Mouse (Mus musculus) liver, embryonic 16.5 days (tissue): Measurements from ENCODE around the gene Mccc2. TPM values are rescaled to one million over a fixed set of nuclear protein-coding genes. Genes with fewer than 3 reads are reported as not detected.

ENCODE experiments used
- ATAC-seq: fragments of 200-750 bp; cut with Nextera tagmentation; 2 replicates; pipeline ENCODE4 v1.8.0; 2017; ENCODE audit warnings: low read depth, mild to moderate bottlenecking, moderate number of reproducible peaks, moderate library complexity
- H3K27ac ChIP-seq: fragments of 300-500 bp; sonication (generic); 2 replicates; pipeline ENCODE4 v1.5.1; 2014; ENCODE audit warnings: mild to moderate bottlenecking, low read length
- H3K27me3 ChIP-seq: fragments of 300-500 bp; sonication (generic); 2 replicates; pipeline ENCODE4 v1.6.1; 2014; ENCODE audit warnings: low read depth, low read length, mixed read lengths; ENCODE audit not compliant: control insufficient read depth, insufficient read depth
- H3K36me3 ChIP-seq: fragments of 300-500 bp; sonication (generic); 2 replicates; pipeline ENCODE4 v1.6.1; 2014; ENCODE audit warnings: mild to moderate bottlenecking; ENCODE audit not compliant: control insufficient read depth, insufficient read depth
- H3K4me1 ChIP-seq: fragments of 300-500 bp; sonication (generic); 2 replicates; pipeline ENCODE4 v1.6.1; 2014; ENCODE audit warnings: low read depth, low read length, mixed read lengths; ENCODE audit not compliant: control insufficient read depth
- H3K4me2 ChIP-seq: fragments of 300-500 bp; sonication (generic); 2 replicates; pipeline ENCODE4 v1.6.1; 2014; ENCODE audit warnings: low read depth, low read length, mixed read lengths
- H3K4me3 ChIP-seq: fragments of 300-500 bp; sonication (generic); 2 replicates; pipeline ENCODE4 v1.5.1; 2014; ENCODE audit warnings: low read depth, mild to moderate bottlenecking, low read length
- H3K9ac ChIP-seq: fragments of 300-500 bp; sonication (generic); 2 replicates; pipeline ENCODE4 v1.6.1; 2014; ENCODE audit warnings: low read depth, low read length
- H3K9me3 ChIP-seq: fragments of 300-500 bp; sonication (generic); replicated peaks from 2 replicates; pipeline ENCODE4 v1.6.1; 2016; ENCODE audit warnings: low read length; ENCODE audit not compliant: control insufficient read depth
- WGBS: fragments of 180-500 bp; shearing (Covaris S2); extraction: QIAGEN DNeasy Blood & Tissue Kit; methylation state at CpG from one replicate; pipeline ENCODE4 v1.1.7; 2014; ENCODE audit not compliant: insufficient replicate concordance; 5-methylcytosine and 5-hydroxymethylcytosine counted together
- polyA plus RNA-seq: library from polyadenylated mRNA; unstranded; fragments of >200 nt; fragmentation: Nextera tagmentation; extraction: Ambion mirVana; gene quantifications from 2 replicates; pipeline ENCODE4 v1.2.1, GENCODE M21; 2015

Mccc2 gene
- polyA plus RNA-seq, 1 experiment from 2014 or later = 22.8 TPM

GRCm38 (mm10) chr13:99926249-99926648 lies 89.2 kb downstream of the Mccc2 start:
- Histone ChIP-seq H3K27me3 (no peaks in the 10 kb centered on the region), H3K9me3 (no peaks in the 10 kb centered on the region), H3K27ac (no peak overlapping the region), H3K4me1 (no peaks in the 10 kb centered on the region), H3K4me3 (no peak overlapping the region), H3K4me2 (no peak overlapping the region), H3K9ac (no peak overlapping the region), H3K36me3 (no peaks in the 10 kb centered on the region)
- WGBS = 62% methylated on average over 5 of the region's 5 CpGs
- no peak for ATAC-seq

GRCm38 (mm10) chr13:99915632-99916031 lies 99.8 kb downstream of the Mccc2 start:
- no peak overlapping the region for H3K4me2 ChIP-seq
- H3K4me1 ChIP-seq = no peaks in the 10 kb centered on the region
- H3K27ac ChIP-seq = no peak overlapping the region
- H3K36me3 ChIP-seq = no peaks in the 10 kb centered on the region
- H3K9me3 ChIP-seq = no peaks in the 10 kb centered on the region
- ATAC-seq = no peak
- H3K4me3 ChIP-seq = no peak overlapping the region
- H3K27me3 ChIP-seq = no peaks in the 10 kb centered on the region
- H3K9ac ChIP-seq = no peak overlapping the region
- 67% methylated on average over 5 of the region's 5 CpGs for WGBS

GRCm38 (mm10) chr13:99900965-99901364 lies 114.5 kb downstream of the Mccc2 start, which contains the start of gene Cartpt:
TSS of gene Cartpt (minus strand) at chr13:99901091.
- Histone ChIP-seq H3K9me3 (no peaks in the 10 kb centered on the region), H3K27me3 (peaks cover 22% of the 10 kb centered on the region), H3K4me2 (no peak within 1 kb of the TSS), H3K36me3 (no peaks in the 10 kb centered on the region), H3K4me1 (no peaks in the 10 kb centered on the region), H3K27ac (no peak within 1 kb of the TSS), H3K9ac (no peak within 1 kb of the TSS), H3K4me3 (no peak within 1 kb of the TSS)
- WGBS = 49% methylated on average over 9 of the region's 9 CpGs
- ATAC-seq = no peak

- Histone ChIP-seq H3K9me3 (no peaks in the 10 kb centered on the region), H3K4me2 (no peak overlapping the region), H3K4me3 (no peak overlapping the region), H3K36me3 (no peaks in the 10 kb centered on the region), H3K4me1 (no peaks in the 10 kb centered on the region), H3K27me3 (peaks cover 22% of the 10 kb centered on the region), H3K27ac (no peak overlapping the region), H3K9ac (no peak overlapping the region)
- ATAC-seq = no peak
- 4% methylated on average over 30 of the region's 30 CpGs for WGBS
These were observed 114.9 kb downstream of the Mccc2 start for GRCm38 (mm10) chr13:99900557-99900892.

GRCm38 (mm10) chr13:99899670-99900556 lies 115.5 kb downstream of the Mccc2 start:
- Histone ChIP-seq H3K9me3 (no peaks in the 10 kb centered on the region), H3K36me3 (no peaks in the 10 kb centered on the region), H3K27ac (no peak overlapping the region), H3K9ac (no peak overlapping the region), H3K27me3 (peaks cover 22% of the 10 kb centered on the region), H3K4me1 (no peaks in the 10 kb centered on the region), H3K4me2 (no peak overlapping the region), H3K4me3 (no peak overlapping the region)
- WGBS = 12% methylated on average over 38 of the region's 38 CpGs
- no peak for ATAC-seq

GRCm38 (mm10) chr13:99898816-99899215 lies 116.6 kb downstream of the Mccc2 start:
- Histone ChIP-seq H3K4me1 (no peaks in the 10 kb centered on the region), H3K4me3 (no peak overlapping the region), H3K9ac (no peak overlapping the region), H3K36me3 (no peaks in the 10 kb centered on the region), H3K9me3 (no peaks in the 10 kb centered on the region), H3K4me2 (no peak overlapping the region), H3K27me3 (peaks cover 22% of the 10 kb centered on the region), H3K27ac (no peak overlapping the region)
- WGBS = 14% methylated on average over 14 of the region's 14 CpGs
- ATAC-seq = no peak

Other genes starting within 250 kb of the Mccc2 start
- 0.15 TPM in 1 of 2 replicates, not detected in the other for gene Cartpt, start 114.5 kb downstream of the Mccc2 start, polyA plus RNA-seq
- 9.8 and 11.0 TPM in 2 replicates for gene Bdp1, start 88.4 kb upstream of the Mccc2 start, polyA plus RNA-seq
- gene Serf1, start 92.4 kb upstream of the Mccc2 start, polyA plus RNA-seq = 15.3 and 16.1 TPM in 2 replicates
- gene Smn1, start 109.2 kb upstream of the Mccc2 start, polyA plus RNA-seq = 13.1 and 14.6 TPM in 2 replicates
- gene Naip2, start 186.5 kb upstream of the Mccc2 start, polyA plus RNA-seq = 1.7 and 1.8 TPM in 2 replicates
- gene Naip5, start 230.7 kb upstream of the Mccc2 start, polyA plus RNA-seq = 0.48 and 0.80 TPM in 2 replicates